Mouse (Mus musculus) brain, adult 2 months (tissue): Measurements from ENCODE around the gene Spry1.
"Not testable (repeated sequence)": the region's sequence is repeated elsewhere in the genome, so short reads cannot be mapped to it uniquely, and the experiment has no call there.

Experiments
- DNase-seq: peaks from one replicate; pipeline ENCODE4 v3.0.0; 2011; ENCODE audit warnings: low read depth, low spot score

Spry1 gene

DNA sequence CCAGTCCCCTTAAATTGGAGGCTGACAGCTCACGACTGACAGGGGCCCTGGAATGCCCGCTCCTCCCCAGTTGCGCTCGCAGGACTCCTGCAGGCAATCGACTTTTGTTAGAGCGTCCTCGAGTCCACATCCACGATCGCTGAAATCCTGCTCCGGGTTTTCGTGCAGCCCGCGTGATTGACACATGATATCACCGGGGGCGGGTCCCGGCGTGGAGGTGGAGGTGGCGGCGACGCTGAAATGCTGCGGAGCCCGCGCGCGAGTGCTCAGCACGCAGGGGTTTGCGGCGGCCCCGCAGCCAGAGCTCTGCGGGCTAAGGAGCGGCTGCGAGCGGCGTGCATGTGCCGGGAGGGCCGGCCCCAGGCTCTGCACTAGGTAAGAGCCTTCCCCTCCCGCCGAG, at the start of gene Spry1:
TSS of gene Spry1 (plus strand) at position 258 of the 400 bp plus-strand sequence.
- DNase-seq, result peak; percentile 97

DNA sequence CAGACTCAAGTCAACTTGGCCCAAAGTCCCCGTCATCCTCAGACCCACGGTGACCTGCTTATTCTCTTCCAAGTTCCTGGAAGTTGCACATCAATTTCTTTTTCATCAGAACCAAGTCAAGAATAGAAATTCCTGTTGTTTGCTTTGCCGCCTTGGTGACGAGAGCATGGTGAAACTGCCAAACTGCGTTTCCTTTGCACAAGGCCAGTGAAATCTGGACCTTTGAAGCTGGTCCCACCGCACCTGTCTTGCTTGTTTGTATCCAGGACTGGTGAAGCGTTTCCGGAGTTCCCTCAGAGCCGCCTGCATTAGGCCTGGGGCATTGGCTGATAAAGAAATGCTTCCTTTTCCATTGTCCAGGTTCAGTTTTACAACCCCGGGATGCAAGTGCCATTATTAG, 44.0 kb upstream of the Spry1 start:
- DNase-seq, result no peak

DNA sequence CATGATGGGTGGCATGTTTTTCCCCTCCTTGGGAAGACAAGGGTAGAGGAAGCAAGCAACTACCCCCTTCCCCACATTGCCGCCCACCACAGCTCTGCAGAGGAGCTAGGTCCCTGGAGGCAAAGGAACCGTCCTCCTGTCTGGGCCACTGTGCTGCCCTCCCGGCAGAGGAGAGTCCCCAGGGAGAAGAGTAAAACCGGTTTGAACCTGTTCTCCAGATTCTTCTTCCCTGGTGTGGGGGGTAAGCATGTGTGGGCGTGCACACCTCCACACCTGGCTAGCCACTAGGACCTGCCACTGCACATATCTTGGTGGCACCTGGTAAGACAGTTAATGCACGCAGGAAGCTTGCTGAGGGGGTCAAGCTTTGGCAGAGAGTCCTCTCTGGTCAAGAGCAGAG, 43.2 kb upstream of the Spry1 start:
- DNase-seq, result no peak

DNA sequence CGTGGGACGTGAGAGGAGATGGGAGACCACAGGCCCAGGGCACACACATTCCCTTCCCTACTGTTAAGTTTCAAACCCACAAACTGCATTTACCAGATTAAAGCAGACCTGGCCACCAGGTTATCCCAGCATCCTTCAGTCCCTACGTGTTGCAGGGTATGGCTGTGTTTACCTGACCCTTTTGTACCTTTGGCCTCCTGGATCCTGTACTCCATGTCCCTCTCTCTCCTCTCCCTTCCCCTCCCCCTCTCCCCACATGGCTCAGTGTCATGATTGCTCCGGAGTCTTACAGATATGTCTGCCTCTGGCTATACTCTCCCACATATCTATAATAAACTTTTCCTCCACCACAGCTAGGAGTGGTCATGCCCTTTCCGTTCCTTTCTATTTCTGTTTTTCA, 42.5 kb upstream of the Spry1 start:
- DNase-seq, result no peak

DNA sequence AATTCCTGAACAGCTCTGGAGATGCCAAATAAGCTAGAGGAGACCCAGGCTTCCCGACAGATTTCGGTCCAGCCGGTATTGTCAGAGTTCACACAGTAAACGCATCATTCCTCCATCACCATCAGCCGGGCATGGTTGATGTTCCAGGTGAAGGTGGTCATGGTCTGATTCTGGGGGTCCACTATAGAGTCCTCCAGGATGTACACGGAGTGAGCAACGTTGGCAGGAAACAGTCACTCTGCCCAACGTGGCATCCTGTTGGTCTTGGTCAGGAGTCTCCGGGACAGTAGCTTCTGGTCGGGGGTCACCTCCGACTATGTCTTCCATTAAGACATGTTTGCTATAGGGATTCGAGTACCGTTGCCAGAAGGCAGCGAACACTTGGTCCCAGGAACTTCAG, 40.1 kb upstream of the Spry1 start:
- DNase-seq, result not testable (repeated sequence)

DNA sequence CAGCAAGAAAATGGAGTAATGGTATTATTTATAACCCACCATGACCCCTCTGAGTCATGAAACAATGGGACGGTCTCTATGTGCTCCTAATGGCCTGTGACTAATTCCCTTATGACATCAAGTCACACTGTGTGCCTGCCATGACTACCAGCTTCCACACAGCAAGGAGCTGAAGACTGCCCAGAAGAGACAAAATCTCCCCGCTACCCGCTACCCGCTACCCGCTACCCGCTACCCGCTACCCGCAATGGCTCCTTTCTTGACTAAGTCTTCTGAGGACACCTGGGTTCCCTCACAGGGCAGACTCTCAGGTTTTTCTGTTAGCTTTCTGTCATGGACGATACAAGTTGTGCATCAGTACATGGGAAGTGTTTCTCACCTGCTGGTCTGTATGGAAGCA, 37.4 kb upstream of the Spry1 start:
- DNase-seq, result no peak

DNA sequence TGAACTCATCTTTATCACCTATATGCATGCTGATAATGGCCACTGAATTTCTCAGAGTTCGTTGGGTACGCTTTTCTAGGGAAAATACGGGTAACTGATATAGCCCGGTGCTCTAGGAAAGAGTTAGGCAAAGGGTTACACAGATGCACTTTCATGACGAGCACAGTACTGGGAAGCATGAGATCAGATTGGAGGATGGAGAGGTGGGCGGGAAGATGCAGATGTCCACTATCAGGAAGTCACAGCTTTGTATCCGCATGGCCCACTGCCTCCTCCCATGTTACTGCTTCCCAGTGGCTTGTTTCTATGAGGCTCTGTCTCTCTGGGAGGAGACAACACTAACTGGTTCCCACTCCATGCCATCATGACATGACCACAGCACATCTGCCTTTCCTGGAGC, 36.9 kb upstream of the Spry1 start:
- DNase-seq, result no peak

DNA sequence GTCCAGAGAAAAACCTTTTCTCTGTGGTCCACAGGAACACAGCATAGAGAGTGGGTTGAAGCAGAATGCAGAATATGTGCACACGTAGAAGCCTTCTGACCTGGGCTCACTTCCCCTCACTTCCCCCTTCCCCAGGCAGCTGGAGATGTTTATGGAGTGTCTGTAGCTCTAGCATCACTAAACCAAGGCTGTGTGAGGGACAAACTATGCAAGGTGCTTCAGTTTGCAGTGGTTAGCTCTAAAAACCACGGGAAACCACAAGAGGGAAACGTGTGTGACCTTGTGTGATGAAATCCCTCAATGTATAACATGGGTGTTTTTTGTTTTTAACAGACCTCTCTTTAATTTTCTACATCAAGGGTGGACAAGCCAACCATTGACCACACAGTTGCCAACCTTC, 36.2 kb upstream of the Spry1 start:
- no peak for DNase-seq

DNA sequence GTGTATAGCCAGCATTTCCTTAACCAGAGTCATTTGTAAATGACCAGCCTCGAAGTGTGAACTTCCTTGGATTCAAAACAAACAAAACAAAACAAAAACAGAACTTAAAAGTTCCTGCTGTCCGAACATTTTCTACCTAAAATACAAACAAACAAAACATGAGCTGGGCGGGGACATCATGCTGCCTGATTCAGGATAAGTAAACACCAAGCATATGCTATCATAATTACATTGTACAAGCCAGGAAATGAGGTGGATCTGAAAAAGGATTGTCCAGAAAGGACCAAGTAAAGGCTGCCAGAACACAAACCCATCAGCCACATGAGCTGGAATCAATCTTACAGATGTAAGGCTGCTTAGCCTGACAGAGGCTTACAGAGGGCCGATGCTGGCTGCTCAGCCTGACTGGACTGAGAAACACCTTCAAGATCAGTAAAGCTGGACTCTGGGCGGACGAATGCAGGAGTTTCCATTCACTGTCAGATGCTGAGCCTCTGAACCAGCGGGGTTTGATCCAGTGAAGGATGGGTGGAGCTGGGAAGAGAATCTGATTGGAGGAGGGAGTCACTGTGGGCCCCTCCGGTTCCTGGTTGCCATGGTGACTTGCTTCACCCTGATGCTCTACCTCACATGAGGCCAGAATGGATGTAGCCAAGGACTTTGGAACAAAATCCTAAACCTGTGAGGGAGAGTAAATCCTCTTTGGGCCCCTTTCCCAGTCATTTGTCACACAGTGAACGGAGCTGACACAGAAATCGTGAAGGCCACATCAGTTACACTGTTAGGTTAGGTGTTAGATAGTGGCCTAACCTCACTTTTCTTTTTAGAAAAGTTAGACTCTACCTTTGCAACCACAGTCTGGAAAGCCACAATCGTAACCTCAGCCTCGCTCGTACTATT, 34.5 kb upstream of the Spry1 start:
- DNase-seq, result peak; percentile 76

DNA sequence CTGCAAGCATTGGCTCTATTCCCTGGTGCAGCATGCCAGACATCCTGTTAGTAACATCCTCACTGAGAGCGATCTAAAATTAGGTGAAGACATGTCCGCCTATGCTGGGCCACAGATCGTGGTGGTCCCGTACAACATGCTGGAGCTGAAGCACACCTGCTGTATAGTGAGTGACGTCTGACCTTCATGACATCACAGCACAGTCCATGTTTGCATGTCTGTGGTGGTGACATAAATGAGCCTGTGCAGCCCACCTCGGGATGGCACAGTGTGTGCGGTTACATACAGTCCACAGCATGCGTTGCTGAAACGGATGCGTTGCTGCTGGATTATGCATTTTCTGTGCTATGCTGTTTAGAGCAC, 33.9 kb upstream of the Spry1 start:
- peak; percentile 47 for DNase-seq

DNA sequence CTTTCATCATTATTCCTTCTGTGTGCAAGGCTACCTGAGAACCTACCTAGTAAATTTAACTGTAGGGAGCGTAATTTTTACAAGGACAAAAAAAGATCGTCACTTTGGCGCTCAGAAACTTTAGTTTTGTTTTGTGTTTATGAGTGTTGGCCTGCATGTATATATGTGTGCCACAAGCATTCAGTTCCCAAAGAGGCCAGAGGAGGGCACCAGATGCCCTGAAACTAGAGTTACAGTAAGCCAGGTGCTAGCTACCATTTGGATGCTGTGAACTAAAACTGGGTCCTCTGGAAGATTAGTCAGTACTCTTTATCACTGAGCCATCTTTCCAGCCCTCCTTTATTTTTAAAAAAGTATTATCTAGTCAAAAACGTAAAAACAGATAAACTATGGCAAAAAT, 30.8 kb upstream of the Spry1 start:
- no peak for DNase-seq

DNA sequence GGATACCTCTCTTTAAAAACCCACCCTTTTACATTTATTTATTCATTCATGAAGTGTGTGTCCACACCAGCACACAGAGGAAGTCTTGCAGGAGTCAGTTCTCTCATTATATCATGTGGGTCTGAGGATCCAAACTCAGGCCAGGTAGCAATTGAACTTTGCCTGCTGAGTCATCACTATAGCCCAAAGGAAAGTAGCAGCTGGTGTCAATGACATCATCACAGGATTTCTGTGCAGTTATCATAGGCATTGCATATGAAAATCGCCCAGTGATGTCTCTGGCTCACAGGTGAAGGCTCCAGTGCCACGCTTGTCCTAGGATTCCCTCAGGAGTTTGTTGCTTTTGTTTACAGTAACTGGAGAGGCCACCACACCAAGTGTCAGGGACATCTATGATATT, 29.1 kb upstream of the Spry1 start:
- no peak for DNase-seq

DNA sequence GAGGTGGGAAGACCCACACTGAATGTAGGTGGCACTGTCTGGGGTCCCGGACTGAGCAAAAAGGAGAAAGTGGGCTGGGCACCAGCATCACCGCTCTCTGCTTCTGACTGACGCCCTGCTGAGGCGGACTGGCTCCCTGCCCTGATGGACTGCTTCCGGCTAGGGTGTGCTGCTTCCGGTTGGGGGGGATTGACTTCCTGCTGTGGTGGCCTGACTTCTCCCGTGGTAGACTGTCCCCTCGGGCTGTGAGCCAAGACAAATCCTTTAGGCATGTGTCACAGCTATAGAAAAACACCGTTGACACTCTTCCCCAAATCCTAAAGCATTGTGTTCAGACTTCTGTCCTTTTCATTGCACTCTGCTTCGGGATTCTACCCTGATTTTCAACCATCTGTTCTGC, 26.0 kb upstream of the Spry1 start:
- no peak for DNase-seq

DNA sequence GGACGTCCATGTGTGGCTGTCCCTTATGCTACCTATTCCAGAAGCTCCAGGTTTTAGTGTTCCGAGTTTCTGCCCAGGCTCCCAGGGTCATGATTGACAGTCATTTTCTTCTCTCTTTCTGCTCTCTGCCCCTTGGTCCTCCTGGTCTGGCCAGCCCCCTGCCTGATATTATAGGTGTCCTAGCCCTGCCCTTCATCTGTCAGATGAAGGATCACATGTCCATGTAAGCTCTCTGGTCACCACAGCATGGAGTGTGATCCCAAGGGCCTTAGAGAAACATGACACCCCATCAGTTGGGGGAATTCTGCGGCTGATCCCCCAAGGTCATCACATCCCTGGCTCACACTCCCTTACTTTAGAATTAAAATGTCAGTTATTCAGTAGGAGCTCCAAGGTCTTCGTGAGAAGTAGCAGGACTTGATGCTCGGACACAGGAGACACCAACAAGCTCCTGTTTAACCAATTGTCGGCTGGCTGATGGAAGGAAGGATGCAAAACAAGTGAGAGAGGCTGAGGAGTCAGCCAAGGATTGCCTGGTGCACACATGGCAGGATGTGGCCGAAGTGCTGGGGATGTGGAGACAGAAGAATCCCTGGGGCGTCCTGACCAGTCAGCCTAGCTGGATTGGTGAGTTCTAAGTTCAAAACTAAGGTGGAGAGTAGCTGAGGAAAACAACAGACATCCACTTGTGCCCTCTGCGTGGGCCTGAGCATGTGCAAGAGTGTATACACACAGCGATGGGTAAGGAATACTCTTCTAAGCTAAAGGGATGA, 24.7 kb upstream of the Spry1 start:
- DNase-seq, result no peak

DNA sequence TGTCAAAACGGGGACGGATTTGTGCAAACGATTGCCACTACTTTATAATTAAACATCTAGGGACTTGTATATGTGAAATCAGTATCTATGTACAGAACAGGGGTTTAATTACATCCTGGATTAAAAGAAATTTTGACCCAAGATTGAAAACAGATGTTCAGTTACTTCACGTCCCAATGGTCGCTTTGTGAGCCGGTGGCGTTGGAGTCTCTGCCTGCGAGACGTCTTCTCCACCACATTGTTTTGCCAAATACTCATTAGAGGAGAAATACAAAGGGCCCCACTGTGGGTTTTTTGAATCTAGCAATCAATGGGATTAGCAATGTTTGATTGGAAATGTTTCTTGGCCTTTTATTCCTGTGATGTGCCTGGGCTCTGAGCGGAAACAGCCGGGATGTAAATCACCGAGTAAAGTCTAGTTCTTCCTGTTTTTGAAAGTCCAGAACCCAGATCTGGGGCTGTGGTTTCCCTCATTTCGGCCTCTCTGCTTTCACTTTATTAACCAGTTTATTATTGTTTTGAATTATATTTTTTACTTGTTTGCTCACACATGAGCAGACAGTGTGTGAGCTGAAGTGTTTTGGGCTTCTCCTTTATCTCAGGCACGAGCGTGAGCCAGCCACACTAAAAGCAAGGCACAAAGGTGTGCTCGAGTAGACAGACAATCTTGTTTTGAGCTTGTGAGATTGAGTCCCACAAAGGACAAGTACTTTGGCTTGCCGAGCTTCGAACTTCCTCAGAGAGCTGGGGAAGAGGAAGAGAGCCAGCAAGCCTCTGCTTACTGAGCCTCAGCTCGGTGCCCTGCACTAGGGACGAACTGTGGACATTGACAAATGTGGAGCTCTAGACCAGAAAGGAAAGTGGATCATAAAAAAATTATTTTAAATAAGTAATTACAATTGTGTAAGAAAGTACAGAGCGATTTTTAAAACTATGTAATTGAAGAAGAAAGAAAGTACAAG, 22.9 kb upstream of the Spry1 start:
- DNase-seq, result no peak

DNA sequence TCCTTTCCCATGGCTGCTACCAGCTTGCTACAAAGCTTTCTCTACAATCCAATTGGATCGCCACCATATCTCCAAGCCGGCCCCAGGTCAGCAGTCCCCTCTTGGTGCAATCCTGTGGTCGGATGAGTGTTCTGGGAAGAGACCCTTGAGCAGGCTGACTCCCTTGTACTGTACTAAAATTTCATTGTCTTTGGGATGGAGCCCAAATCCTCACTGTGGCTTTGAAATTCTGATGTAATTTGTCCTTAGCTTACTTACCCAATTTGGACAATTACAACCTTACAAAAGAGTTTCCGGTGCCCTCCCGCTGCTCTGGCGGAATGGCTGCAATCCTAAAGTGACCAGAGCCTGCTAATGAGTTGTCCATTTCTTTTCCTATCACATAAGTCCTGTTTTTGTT, 7.5 kb upstream of the Spry1 start:
- no peak for DNase-seq

DNA sequence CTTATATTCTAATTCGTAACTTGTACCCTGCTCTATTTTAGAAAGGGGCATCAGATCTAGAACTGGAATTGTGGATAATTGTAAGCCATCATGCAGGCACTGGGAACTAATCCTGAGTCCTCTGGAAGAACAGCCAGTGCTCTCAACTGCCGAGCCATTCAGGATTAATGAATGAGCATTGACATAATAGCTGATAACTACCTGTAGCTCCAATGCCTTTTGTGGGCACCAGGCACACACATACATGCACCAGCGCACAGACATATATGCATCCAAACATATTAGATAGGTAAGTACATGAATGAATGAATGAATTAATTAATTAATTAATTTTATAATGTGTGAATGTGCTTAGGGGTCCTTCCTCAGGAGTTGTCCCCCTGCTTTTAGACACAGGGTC, 7.0 kb upstream of the Spry1 start:
- DNase-seq, result no peak

DNA sequence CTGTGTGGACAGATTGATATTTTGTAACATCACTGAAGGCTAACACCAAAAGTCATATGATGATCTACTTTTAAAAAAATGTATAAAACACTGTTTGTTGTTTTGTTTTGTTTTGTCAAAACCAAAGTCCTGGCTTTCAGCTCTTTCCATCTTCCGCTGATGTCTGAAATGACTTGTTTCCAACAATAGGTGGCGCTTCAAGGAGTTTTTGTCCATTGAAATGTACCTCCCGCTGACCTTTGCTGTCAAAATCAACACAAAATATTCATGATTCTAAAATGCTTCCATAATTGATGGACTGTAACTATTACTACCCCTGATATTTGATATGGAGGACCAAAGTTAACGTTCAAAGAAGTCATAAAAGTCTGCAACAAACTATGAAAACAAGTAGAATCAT, 5.1 kb upstream of the Spry1 start:
- peak; percentile 51 for DNase-seq

DNA sequence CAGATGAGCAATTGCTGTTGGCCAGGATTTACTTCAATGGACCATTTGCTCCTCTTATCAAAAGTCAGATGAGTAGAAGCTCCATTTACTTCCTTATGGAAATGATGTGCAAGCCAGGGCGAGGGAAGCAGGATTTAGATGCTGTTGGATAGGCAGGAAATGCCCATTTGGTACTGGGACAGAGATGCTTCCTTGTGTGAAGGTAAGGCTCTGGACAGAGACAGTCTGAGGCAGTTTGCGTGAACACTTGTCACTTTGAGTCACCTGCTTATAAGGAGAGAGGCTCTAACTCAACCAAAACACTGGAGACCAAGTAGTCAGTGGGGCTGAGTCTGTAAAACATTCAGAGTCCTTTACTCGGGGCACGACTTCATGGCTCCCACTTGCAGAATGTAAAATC, 2.8 kb upstream of the Spry1 start:
- no peak for DNase-seq

DNA sequence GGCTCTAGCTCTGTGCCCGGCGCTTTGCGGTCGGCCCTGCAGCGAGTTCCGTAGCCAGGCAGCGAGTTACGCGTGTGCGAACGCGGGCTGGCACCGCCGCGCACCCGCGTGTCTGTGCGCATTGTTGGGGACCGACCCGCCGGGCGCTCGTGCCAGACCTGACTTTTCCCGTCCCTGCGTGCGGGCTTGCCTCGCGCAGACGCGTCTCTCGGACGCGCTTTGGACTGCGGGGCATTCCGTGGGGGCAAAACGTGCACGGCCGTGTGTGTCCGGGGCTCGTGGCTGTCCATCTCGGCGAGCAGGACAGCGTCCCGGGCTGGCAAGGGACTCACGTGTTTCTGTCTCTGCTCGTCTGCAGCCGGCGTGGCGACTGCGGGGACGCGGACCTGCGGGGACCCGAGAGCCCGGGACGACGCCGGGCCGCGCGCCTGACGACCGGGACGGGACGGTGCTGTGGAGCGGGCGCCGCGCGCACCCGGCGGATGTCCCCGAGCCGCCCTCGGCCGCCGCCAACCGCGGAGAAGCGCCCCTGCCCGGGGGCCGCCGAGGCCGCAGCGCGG, 495 bp downstream of the Spry1 start:
- peak; percentile 60 for DNase-seq

DNA sequence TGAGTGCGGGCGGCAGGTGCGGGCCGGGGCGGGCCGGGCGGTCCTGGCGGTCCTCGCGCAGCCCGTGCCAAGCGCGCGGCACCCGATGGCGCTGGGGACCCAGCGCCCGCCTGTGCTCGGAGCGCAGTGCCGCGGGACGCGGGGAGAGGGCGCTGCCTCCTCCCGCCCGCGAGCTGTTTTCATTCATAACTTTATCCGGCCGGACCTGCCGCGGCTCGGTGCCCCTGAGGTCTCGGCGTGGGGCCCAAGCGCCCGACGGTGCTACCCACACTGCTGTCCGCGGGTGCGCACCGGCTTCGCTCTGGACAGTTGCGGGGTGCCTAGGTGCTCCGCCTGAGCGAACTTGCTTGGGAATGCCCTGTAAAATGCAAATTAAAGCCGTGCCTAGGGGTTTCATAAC, 1.1 kb downstream of the Spry1 start:
- peak; percentile 75 for DNase-seq
